Mouse (Mus musculus): ENCODE results near the gene Prune2.

The Prune2 gene

GRCm38 (mm10) chr19:17210541-17210940 is 254.6 kb downstream of the Prune2 start:
- no peak for DNase-seq

GRCm38 (mm10) chr19:17214896-17215520 is 259.1 kb downstream of the Prune2 start:
- DNase-seq = no peak

GRCm38 (mm10) chr19:17218195-17218594 is 262.3 kb downstream of the Prune2 start:
- no peak for DNase-seq

GRCm38 (mm10) chr19:17223801-17224200 is 267.9 kb downstream of the Prune2 start:
- no peak for DNase-seq

DNA sequence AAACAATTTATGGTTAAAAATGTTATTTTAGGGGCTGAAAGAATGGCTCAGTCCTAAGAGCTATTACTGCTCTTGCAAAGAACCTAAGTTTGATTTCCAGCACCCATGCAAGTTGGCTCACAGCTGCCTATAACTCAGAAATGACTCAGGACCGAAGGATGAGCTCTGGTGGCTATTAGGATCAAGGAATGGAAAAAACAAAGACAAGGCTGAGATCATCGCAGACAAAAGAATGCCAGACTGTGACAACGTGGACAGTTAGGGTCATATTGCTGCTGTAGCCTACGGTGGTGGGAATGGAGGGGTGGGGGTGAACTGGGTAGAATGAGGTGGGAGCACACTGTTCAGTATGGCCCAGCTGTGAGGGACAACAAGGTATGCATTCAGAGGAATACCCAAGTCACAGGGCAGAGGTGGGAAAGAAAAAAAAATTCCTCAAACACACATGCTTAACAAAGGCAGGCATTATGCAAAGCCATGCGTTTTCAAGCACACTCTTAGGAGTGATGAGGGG is 269.7 kb downstream of the Prune2 start:
- DNase-seq = no peak

GRCm38 (mm10) chr19:17226096-17226495 is 270.2 kb downstream of the Prune2 start:
- DNase-seq = no peak

DNA sequence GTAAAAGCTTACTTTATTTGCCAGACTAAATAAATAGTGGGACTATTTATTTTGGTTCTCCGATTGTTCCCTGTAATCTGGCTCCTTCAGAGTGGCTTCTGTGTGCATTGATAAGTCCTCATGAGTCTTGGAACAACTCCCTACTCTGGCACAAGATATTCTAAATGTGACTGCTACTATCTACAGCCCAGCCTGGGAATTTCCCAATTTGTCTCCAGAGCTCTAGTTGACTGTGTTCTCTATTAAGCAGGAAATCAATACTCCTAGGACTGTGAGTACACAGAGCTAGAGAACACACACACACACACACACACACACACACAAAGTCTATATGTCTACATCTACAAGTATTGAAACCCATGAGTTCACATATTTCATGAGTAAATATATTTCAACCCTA is 274.1 kb downstream of the Prune2 start:
- no peak for DNase-seq

DNA sequence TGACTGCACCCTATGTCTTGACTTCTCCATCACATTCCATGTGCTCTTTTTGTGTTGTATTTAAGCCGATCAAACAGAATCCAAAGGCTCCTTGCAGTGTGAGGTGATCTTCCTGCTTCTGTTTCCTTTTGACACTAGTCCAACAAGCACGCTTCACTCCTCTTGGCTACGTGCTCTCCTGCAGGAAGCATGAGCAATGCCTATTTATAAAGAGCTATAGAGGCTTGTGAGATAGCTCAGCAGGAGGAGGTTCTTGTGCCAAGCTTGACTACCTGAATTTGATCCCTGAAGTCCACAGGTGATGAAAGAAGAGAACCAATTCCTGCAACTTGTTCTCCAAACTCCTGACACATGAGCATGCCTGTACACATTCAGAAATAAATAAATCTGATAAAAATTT is 282.6 kb downstream of the Prune2 start:
- DNase-seq = no peak

GRCm38 (mm10) chr19:17240170-17241077 is 284.5 kb downstream of the Prune2 start:
- DNase-seq = peak; percentile 11

DNA sequence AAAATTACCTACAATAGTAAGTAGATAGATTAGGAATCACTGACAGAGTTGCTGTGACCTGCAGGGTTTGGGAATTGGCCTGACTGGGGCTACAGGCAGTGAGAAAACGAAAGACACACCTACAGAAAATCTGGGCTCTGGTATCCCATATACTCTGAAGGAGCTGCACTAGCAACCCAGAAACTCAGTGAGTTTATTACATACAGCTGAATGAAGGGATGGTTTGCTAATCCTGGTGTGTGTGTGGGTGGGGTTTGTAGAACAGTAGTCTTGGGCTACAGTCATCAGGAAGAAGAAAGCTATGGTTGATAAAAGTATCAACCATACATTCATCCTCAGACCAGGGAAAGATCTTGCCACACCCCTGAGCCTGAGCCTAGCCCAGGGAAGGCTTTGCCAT is 285.3 kb downstream of the Prune2 start:
- no peak for DNase-seq

DNA sequence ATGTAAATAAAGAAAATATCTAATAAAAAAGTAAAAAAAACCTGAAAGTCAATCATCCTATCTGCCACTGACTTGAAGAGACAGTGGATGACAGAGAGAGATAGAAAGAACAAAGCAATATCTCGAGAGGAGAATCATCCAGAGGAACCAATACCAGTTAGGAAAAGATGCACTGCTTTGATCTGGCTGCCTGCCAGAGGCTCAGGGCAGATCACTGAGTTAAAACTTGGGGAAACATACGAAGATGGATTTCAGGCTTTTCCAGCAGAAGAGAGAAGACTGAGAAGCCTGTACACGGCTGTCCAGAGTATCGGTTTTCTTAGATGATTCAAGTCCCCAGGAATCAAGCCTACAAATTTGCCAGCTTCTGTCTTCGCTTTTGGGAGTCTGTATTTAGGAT is 287.0 kb downstream of the Prune2 start:
- no peak for DNase-seq

GRCm38 (mm10) chr19:17244544-17244943 is 288.6 kb downstream of the Prune2 start:
- DNase-seq = no peak

- DNase-seq = peak; percentile 9
Measured at GRCm38 (mm10) chr19:17247352-17247925, 291.5 kb downstream of the Prune2 start.

GRCm38 (mm10) chr19:17249691-17250090 is 293.8 kb downstream of the Prune2 start:
- DNase-seq = no peak

GRCm38 (mm10) chr19:17250801-17251200 is 294.9 kb downstream of the Prune2 start:
- no peak for DNase-seq

- DNase-seq = no peak
Measured at GRCm38 (mm10) chr19:17251453-17251852, 295.5 kb downstream of the Prune2 start.

DNA sequence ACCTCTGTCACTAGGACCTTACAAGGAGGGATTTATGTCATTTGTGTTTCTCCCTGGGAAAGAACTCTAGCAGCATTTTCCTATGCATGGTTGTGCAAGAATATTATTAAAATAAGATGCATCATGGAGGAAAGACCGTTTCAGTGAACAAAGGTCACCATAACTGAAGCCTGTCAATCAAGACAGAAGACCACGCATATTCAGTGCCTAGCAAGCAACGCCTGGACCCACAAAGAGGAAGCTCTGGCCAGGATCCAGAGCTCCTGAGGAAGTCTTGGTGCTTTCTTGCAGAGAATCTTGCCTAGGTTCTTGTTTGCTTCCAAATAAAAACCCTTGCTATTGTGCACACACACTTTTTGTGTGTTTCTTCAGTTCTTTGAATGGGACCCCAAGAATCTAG is 296.9 kb downstream of the Prune2 start:
- DNase-seq = no peak

DNA sequence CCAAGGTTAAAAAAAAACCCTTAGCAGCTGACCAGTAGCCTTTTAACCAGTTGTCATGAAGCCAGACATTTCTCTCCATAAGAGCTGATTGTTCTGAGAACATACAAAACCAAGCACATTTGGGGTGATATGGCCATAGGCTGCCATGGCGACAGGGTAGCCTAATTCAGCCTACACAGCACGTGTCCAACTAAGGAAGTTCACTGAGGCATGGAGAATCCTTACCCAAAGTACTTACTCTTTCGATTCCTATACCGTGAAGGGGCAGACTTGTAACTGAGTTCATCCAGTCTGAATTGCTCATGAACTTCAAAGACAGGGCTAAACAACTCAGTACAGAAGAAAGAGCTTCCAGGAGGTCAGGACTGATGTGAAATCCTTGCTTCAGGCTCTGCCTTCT is 299.6 kb downstream of the Prune2 start:
- no peak for DNase-seq

DNA sequence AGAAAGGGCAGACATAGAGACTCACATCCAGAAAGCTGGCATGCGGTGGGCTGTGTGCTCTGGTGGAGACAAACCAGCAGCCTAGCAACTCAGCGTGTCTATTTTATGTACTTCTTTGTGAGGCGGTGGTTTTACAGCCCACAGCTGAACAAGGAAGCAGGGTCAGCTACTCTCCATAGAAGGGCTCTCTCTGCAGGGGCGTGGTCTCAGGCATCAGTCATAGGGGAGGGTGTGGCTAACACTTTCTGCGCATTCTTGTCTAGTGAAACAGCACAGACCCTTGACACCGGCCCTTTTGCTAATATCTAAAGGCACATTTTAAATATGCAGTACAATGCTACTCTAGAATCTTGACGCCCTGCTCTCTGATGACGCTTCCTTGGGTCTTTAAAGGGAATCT is 300.5 kb downstream of the Prune2 start:
- no peak for DNase-seq

GRCm38 (mm10) chr19:17256867-17257266 is 300.9 kb downstream of the Prune2 start:
- no peak for DNase-seq

- DNase-seq = no peak
Measured at GRCm38 (mm10) chr19:17263181-17263580, 307.3 kb downstream of the Prune2 start.

DNA sequence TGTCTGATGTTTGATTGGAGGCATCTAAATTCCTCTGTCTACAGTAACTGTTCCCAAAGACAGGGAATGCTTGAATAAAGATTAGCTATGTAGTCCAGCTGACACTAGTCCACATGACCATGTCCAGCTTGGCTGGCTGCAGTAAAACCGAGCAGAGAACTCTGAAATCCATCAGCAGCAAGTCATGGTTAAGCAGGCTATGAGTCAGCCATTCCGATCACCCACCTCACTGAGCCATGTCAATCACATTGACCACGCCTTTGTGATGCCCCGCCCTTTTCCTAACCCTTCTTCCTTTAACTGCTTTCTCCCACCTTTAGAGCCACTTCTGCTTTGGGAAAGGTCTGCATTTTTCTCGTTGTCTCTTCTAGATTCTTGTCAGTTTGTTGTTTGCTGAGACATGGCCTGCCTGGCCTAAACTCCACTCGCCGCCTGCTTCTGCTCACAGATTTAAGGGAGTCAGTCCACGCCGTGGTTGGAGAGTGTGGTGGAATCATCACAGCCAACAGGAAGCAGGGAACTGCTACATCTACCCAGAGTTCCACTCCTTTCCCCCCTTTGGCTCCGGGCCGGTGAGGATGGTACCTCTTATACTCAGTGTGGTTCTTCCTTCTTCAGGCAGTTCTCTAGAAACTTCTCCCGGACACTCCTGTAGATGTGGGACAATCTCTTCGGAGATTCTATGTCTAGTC is 307.9 kb downstream of the Prune2 start:
- no peak for DNase-seq
